Mouse (Mus musculus): ENCODE results near the gene Taldo1.

GRCm38 (mm10) chr7:141379584-141379983, 12.4 kb upstream of the Taldo1 start:
- TF ChIP-seq MAX (IDR thresholded peaks at IDR 0.05) (no peak), CTCF (IDR thresholded peaks at IDR 0.05; ENCODE audit: control insufficient read depth, insufficient read depth, insufficient read length) (no peak), USF1 (IDR thresholded peaks at IDR 0.05; ENCODE audit: low read depth) (no peak)
